Mouse (Mus musculus): Measurements from ENCODE around the gene Bcl9l.

Bcl9l gene

DNA sequence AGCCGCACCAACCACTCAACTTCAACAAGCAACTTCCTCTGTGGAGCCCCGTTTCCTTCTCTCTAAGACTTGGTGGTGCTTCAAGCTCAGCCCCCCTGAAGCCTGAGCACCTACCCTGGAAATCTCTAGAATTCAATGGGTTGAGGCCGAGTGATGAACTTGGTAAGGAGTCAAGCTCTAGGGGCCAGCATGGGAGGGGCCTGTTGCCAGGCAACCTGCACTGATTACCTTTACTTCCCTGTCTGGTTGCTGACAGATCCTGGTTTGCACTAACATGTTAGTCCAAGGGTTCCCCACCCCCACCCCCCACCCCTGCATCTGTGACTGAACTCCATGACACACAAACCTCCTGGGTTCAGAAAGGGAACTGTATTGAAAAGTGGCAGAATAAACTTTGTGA is 62.4 kb downstream of the Bcl9l start:
- no peak for DNase-seq (ENCODE audit: low read depth, low spot score)

DNA sequence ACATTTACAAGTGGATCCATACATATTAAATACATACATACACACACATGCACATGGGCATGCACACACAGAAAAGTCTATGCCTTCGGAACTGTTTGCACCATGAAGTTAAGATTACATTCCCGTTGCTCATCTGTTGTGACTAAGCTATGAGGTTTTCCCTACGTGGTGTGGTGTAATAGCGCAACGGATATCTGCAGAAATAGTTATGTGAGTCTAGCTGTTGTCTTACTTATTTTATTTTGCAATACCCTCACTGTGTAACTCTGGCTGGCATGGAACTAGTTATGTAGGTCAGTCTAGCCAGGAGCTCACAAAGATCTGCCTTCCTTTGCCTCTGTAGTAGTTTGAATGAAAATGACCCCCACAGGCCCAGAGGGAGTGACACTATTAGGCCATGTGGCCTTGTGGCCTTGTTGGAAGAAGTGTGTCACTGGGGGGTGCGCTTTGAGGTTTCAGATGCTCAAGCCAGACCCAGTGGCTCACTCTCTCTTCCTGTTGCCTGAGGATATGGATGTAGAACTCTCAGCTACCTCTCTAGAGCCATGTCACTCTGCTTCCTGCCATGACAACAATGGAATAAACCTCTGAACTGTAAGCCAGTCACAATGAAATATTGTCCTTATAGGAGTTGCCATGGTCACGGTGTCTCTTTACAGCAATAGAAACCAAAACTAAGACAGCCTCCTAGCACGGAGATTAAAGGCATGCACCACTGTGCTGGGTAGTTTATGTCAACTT is 66.0 kb downstream of the Bcl9l start:
- DNase-seq (ENCODE audit: low read depth, low spot score), result no peak

- no peak for DNase-seq (ENCODE audit: low read depth, low spot score)
Measured at GRCm38 (mm10) chr9:44551138-44551537, 68.5 kb downstream of the Bcl9l start.

DNA sequence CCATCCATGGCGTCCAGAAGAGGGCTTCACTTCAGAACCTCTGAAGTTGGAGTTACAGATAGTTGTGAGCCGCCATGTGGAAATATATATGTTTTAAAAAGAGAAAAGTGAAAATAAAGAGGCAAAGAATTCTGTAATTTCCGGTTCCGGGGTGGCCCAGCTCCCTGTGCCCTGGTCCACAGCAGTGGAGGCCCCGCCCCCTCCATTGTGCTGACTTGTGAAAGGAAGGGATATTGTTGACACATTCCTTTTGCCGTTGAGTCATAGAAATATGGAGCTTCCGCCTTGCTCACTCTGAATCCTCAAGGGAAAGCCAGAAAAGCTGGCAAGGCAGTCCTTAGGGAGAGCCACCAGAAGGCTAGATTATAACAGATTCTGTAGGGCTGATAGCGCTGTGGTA is 69.5 kb downstream of the Bcl9l start:
- peak; percentile 51 for DNase-seq (ENCODE audit: low read depth, low spot score)

Measured in ZHBTc4 (cell line).